Mouse (Mus musculus): Measurements from ENCODE around the gene Pip5k1c. TPM values are rescaled to one million over a fixed set of nuclear protein-coding genes. Genes with fewer than 3 reads are reported as not detected.

Pip5k1c gene
- polyA plus RNA-seq, 1 experiment from 2014 or later: 13.4 TPM

DNA sequence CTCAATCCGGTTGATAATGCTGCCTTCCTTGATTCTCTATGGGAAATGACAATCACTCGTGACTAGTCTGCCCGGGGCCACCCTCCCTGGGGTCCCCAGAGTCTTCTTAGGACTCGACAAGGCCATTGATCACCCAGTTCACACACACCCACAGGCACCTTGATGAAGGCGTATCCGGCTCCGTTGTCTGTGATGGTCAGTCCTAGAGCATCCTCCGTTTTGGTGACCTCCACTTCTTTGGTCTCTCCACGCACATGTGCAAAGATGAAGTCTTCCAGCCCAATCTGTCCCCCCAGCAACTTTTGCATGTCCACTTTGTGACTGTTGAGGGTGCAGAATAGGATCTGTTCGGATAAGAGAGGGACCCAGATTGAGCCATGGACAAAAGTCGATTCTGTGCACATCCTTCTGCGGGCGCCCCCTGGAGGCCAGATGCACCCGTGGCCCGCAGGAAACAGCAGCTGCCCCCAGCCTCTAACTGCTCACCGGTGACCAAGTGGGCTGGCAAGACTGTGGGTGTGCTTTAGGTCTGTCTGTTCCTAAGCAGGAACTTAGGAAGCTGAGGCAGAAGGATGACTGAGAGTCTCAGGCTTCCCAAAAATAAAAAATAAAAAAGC lies 48.7 kb downstream of the Pip5k1c start:
- H3K4me1 ChIP-seq (replicated peaks): peaks cover 46% of the 10 kb centered on the region

DNA sequence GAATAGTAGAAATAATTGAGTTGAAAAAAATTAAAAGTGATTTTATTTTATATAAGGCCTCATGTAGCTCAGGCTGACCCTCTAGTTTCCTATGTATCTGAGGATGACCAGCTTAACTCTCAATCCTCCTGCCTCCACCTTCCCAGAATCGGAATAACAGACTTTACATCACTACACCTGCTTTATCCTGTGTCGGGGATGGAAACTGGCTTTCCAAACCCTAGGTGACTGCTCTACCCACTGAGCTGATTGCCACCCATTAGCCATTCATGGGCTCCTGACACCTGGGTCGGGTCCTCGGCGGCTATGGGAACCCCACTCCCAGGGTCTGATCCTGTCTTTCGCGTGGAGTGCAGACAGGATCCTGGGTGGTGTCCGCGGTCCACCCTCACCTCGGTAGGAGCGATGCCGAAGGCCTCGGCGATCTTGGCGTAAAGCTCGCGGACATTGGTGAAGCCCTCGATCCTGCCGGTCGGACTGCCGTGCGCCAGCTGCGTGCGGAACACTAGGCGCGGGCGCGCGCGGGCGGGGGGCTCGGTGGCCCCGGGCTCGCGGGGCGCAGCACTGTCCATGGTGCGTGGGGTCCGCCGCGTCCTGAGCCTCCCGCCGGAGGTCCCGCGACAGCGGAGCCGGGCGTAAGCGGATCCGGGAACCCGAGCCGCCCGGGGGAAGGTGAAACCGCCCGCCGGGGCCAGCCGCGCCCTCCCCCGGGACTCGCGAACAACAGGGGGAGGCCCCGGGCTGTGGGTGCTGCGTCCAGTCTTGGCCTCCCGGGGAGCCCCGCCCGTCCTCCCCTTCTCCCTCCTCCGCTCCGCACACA lies 50.1 kb downstream of the Pip5k1c start, which contains the start of gene Gipc3:
Gipc3 (minus strand) TSS at position 581 of the 820 bp plus-strand sequence.
- 5% methylated on average over 63 of the region's 67 CpGs for WGBS (ENCODE audit: insufficient replicate concordance)
- Histone ChIP-seq H3K9ac (peak within 1 kb of the TSS; percentile 15; the same call in 1 of the 2 replicates), H3K9me3 (replicated peaks) (no peaks in the 10 kb centered on the region), H3K4me1 (replicated peaks) (peaks cover 60% of the 10 kb centered on the region), H3K36me3 (replicated peaks) (peaks cover 17% of the 10 kb centered on the region), H3K27ac (replicated peaks) (no peak within 1 kb of the TSS), H3K4me2 (peak within 1 kb of the TSS; percentile 72), H3K4me3 (replicated peaks) (peak within 1 kb of the TSS; percentile 51), H3K27me3 (peaks cover 76% of the 10 kb centered on the region)
- ATAC-seq (ENCODE audit: insufficient read depth): no peak

More for the DNA sequence above, 48.7 kb downstream of the Pip5k1c start:
- 28% methylated on average over 16 of the region's 16 CpGs for WGBS (ENCODE audit: insufficient replicate concordance)
- H3K27ac ChIP-seq (replicated peaks): no peak overlapping the region
- no peak for ATAC-seq (ENCODE audit: insufficient read depth)
- H3K27me3 ChIP-seq: peaks cover 85% of the 10 kb centered on the region
- H3K4me2 ChIP-seq: no peak overlapping the region
- peaks cover 6% of the 10 kb centered on the region; the same call in 1 of the 2 replicates for H3K36me3 ChIP-seq (replicated peaks)
- no peak overlapping the region for H3K4me3 ChIP-seq (replicated peaks)
- H3K9ac ChIP-seq: no peak overlapping the region
- H3K9me3 ChIP-seq (replicated peaks): no peaks in the 10 kb centered on the region

DNA sequence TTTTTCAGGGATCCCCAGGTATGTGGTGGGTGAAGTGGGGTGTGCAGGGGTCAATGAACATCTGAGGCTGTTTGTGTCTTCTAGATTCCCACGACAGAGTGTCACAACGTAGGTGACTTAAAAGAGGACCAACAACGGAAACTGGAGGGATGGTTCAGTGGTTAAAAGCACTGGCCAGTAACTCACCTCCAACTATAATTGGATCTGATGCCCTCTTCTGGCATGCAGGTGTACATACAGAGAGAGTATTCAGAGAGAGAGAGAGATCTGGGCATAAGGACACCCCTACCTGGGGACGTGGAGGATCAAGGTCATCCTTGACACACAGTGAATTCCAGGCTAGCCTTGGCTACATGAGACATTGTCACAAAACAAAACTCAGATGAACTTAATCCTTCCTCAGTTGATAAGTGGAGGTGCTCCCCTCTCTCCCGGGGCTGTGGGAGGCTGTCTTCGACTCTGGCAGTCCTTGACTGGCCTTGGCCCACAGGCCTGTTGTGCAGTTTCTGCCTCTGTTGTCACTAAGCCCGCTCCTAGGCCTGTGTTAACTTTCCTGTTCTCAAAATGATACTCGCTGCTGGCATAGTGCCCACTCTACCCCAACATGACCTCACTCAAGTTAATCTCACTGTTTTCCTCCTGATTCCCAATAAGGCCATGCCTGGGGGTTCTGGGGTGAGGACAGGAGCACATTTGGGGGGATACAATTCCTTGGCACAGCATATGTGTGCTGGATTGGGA lies 51.8 kb downstream of the Pip5k1c start:
- Histone ChIP-seq H3K4me3 (replicated peaks) (no peak overlapping the region), H3K9ac (no peak overlapping the region), H3K9me3 (replicated peaks) (no peaks in the 10 kb centered on the region), H3K27me3 (peaks cover 66% of the 10 kb centered on the region), H3K4me1 (replicated peaks) (peaks cover 77% of the 10 kb centered on the region), H3K4me2 (no peak overlapping the region), H3K36me3 (replicated peaks) (peaks cover 25% of the 10 kb centered on the region), H3K27ac (replicated peaks) (no peak overlapping the region)
- no peak for ATAC-seq (ENCODE audit: insufficient read depth)
- WGBS (ENCODE audit: insufficient replicate concordance): 43% methylated on average over 8 of the region's 8 CpGs

DNA sequence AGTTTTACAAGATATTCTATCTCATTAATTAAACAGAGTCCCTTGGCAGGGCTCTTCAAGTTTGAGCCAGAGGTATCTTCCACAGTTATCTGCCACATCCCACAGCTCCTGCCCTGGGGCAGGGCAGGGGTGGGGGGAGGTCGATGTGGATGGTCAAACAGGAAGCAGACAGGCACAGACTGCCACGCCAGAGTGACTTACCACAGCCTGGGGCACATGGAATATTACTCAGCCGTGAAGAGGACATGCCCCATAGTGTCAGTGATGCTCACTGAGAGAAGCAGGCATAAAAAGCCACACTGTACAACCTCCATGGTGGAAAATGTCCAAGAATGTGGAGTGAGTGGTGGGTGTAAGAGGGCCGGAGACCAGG lies 52.4 kb downstream of the Pip5k1c start:
- Histone ChIP-seq H3K4me1 (replicated peaks) (peaks cover 81% of the 10 kb centered on the region), H3K4me2 (no peak overlapping the region), H3K9me3 (replicated peaks) (no peaks in the 10 kb centered on the region), H3K4me3 (replicated peaks) (no peak overlapping the region), H3K27me3 (peaks cover 63% of the 10 kb centered on the region), H3K27ac (replicated peaks) (no peak overlapping the region), H3K9ac (no peak overlapping the region), H3K36me3 (replicated peaks) (peaks cover 25% of the 10 kb centered on the region)
- no peak for ATAC-seq (ENCODE audit: insufficient read depth)
- WGBS (ENCODE audit: insufficient replicate concordance): 50% methylated on average over 4 of the region's 4 CpGs

DNA sequence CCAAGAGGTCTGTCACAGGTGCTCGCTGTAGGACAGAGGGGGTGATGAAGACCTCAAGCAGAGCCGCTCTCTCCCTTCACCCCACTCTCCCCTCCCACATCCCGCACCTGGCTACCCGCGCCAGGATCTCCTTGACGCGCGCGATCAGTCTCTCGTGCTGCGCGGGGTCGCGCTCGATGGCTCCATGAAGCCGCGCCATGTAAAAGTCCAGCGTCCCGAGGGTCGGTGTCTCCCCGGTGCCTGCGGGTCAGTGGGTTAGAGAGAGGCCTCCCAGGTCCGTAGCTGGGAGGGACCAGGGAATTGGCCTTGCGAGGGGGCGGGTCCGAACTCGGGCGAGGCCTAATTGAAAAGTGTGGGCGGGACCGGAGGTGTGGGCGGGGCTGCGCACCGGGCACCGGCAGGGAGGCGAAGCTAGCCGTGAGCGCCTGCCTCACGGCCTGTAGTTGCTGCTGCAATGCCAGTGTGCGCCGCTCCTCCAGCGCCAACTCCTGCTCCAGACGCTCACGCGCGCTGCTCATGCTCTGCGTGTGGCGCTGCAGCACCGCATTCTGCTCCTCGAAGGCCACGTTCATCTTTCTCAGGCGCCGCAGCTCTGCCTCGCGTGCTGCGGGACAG lies 53.8 kb downstream of the Pip5k1c start:
- H3K27ac ChIP-seq (replicated peaks): peak overlapping the region; percentile 57; the same call in 1 of the 2 replicates
- peak overlapping the region; percentile 82 for H3K4me2 ChIP-seq
- peaks cover 50% of the 10 kb centered on the region for H3K27me3 ChIP-seq
- WGBS (ENCODE audit: insufficient replicate concordance): 13% methylated on average over 55 of the region's 55 CpGs
- H3K4me3 ChIP-seq (replicated peaks): peak overlapping the region; percentile 49
- H3K4me1 ChIP-seq (replicated peaks): peaks cover 75% of the 10 kb centered on the region
- H3K9ac ChIP-seq: peak overlapping the region; percentile 33; the same call in 1 of the 2 replicates
- H3K9me3 ChIP-seq (replicated peaks): no peaks in the 10 kb centered on the region
- H3K36me3 ChIP-seq (replicated peaks): peaks cover 25% of the 10 kb centered on the region
- ATAC-seq (ENCODE audit: insufficient read depth): 0 out of 2 replicates have a peak, but pooled peaks have one; percentile 1

DNA sequence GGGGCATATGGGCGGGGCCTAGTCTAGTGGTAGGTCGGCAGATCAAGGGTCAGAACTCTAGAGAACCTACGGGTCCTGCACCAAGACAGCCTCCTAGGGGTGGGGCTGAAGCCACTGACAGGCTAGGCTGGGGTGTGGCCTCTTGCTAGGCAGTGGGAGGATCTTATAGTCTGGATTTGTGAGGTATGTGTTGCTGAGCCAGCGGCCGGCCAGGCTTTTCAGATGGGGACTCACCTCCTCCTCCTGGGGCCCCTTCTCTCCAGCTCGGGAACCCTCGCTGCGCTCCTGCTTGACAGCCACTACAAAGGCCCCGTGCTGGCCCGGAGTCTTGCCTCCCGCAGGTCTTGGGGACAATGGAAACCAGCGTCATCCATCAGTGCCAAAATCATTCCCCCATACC lies 56.4 kb downstream of the Pip5k1c start:
- peak overlapping the region; percentile 90 for H3K27ac ChIP-seq (replicated peaks)
- H3K4me2 ChIP-seq: peak overlapping the region; percentile 96
- H3K9ac ChIP-seq: peak overlapping the region; percentile 96
- 6% methylated on average over 12 of the region's 12 CpGs for WGBS (ENCODE audit: insufficient replicate concordance)
- peaks cover 25% of the 10 kb centered on the region for H3K36me3 ChIP-seq (replicated peaks)
- peak overlapping the region; percentile 90 for H3K4me3 ChIP-seq (replicated peaks)
- ATAC-seq (ENCODE audit: insufficient read depth): peak; percentile 19; the same call in 1 of the 2 replicates
- H3K27me3 ChIP-seq: peaks cover 24% of the 10 kb centered on the region
- no peaks in the 10 kb centered on the region for H3K9me3 ChIP-seq (replicated peaks)
- H3K4me1 ChIP-seq (replicated peaks): peaks cover 76% of the 10 kb centered on the region

DNA sequence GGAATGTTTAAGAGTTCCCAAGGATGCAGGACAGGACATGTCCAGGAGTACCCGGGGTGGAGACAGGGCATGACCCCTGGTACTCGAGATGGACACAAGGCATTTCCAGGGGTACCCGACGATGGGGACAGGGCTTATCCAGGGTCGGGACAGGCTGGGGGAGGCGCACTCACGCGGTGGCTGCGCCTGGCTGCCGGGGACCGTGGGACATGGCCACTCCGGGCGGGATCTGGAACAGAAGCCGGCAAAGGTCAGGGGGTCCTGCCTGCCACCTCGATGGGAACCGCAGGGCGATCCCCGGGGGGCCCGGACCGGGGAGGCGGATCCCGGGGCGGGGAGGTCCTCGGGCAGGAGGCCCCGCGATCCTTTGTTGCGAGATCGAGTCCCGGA lies 57.2 kb downstream of the Pip5k1c start:
- peak overlapping the region; percentile 90 for H3K27ac ChIP-seq (replicated peaks)
- WGBS (ENCODE audit: insufficient replicate concordance): 1% methylated on average over 29 of the region's 29 CpGs
- H3K27me3 ChIP-seq: peaks cover 16% of the 10 kb centered on the region
- peak overlapping the region; percentile 96 for H3K9ac ChIP-seq
- peak; percentile 5 for ATAC-seq (ENCODE audit: insufficient read depth)
- H3K4me3 ChIP-seq (replicated peaks): peak overlapping the region; percentile 90
- H3K9me3 ChIP-seq (replicated peaks): no peaks in the 10 kb centered on the region
- peaks cover 77% of the 10 kb centered on the region for H3K4me1 ChIP-seq (replicated peaks)
- H3K36me3 ChIP-seq (replicated peaks): peaks cover 25% of the 10 kb centered on the region
- H3K4me2 ChIP-seq: peak overlapping the region; percentile 96

DNA sequence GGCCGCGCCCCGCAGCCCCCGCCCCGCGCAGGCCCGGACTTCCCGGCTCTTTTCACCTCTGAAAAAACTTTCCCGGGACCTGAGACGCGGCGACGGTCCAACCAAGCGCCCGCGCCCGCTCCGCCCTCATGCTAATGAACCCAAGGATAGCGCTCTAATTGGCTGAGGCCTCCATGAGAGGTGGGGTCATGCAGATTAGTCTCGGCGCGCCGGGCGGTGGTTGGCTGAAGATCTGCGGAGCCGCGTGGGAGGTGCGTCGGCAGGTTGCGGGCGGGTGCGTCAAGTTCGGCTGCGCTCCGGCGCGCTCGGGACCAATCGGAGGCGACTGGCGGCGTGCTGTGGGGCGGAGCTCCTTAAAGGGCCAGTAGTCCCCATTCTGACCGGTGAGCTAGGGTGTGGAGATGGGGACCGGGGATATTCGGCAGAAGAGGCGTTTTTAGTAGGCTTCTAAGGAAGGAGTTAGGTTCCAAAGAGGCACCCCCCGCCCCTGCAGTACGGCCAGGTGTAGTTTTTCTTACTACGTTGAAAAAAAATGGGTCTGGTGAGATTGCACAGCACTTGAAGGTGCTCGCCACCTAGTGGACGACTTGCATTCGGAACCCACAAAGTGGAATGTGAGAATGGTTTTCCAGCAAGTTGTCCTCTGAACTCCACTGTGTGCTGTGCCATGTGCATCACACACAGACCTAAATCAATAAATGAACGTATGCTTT lies 57.7 kb downstream of the Pip5k1c start, which contains the start of gene Hmg20b:
Hmg20b (minus strand) TSS at position 130 of the 713 bp plus-strand sequence.
- peak; percentile 91 for ATAC-seq (ENCODE audit: insufficient read depth)
- peak within 1 kb of the TSS; percentile 96 for H3K4me2 ChIP-seq
- H3K36me3 ChIP-seq (replicated peaks): peaks cover 25% of the 10 kb centered on the region
- peaks cover 11% of the 10 kb centered on the region for H3K27me3 ChIP-seq
- H3K27ac ChIP-seq (replicated peaks): peak within 1 kb of the TSS; percentile 90
- peak within 1 kb of the TSS; percentile 96 for H3K9ac ChIP-seq
- H3K9me3 ChIP-seq (replicated peaks): no peaks in the 10 kb centered on the region
- peak within 1 kb of the TSS; percentile 90 for H3K4me3 ChIP-seq (replicated peaks)
- H3K4me1 ChIP-seq (replicated peaks): peaks cover 79% of the 10 kb centered on the region
- under 1% methylated on average over 54 of the region's 54 CpGs for WGBS (ENCODE audit: insufficient replicate concordance)

DNA sequence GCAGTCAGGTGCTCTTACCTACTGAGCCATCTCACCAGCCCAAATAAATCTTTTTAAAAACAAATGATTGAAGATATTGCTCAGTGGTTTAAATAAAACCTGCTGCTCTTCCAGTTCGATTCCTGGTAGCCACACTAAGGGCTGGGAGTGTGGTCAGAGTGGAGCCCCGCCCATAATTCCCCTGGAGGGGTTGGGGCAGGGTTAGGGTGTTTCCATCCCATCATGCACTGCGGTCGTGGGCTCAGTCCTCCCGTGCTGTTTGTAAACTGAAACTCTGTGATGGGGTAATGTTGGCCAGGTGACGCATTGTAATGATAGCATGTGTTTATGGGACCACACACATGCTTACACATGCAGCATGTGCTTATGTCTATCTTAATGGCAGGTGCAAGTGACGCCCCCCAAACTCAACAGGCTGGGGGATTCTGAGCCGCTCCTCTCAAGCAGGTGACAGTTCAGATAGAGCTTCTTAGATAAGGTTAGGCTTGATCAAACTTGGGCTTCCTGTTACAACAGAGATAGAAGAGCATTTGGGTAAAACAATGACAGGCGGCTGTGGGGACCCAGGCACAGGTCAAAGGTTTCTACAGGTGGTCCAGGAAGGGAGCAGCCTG lies 59.0 kb downstream of the Pip5k1c start:
- Histone ChIP-seq H3K4me1 (replicated peaks) (peaks cover 82% of the 10 kb centered on the region), H3K4me3 (replicated peaks) (peak overlapping the region; percentile 90), H3K27ac (replicated peaks) (peak overlapping the region; percentile 83), H3K4me2 (peak overlapping the region; percentile 80), H3K9ac (peak overlapping the region; percentile 52), H3K36me3 (replicated peaks) (peaks cover 19% of the 10 kb centered on the region), H3K9me3 (replicated peaks) (no peaks in the 10 kb centered on the region), H3K27me3 (no peaks in the 10 kb centered on the region)
- 4% methylated on average over 9 of the region's 9 CpGs for WGBS (ENCODE audit: insufficient replicate concordance)
- ATAC-seq (ENCODE audit: insufficient read depth): no peak
